Mouse (Mus musculus): ENCODE measurements around the gene Dgkq.

- TF ChIP-seq CTCF (IDR thresholded peaks at IDR 0.05; ENCODE audit: borderline replicate concordance, extremely low read depth, insufficient read depth, insufficient read length) (no peak), POLR2A (IDR thresholded peaks at IDR 0.05; ENCODE audit: borderline replicate concordance, extremely low read depth, insufficient read depth, insufficient read length, poor library complexity, severe bottlenecking) (no peak)
Observed at GRCm38 (mm10) chr5:108695861-108696260, 26.4 kb upstream of the Dgkq start.
